Mouse (Mus musculus) CD8-positive naive resting alpha-beta T cell, adult 57 days (primary cell): ENCODE data around the gene Hoxb2. TPM values are rescaled to one million over a fixed set of nuclear protein-coding genes. Genes with fewer than 3 reads are reported as not detected.

Experiments used
- total RNA-seq: library from RNA; stranded (reverse); gene quantifications from one replicate; pipeline ENCODE4 v1.2.4, GENCODE M21; 2023

The Hoxb2 gene
- total RNA-seq = not detected

DNA sequence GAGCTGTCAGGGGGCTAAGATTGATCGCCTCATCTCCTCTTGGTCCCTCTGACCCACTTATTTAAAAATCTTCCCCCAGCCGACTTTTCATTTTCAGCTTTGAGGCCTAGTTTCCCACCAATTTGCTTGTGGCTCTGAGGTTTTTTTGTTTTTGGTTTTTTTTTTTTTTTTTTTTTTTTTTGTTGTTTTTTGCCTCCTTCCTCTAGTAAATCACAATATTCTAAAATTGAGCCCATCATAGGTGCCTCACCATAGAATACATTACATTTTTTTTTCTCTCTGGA is at the start of gene Hoxb2:
Gene Hoxb2 (plus strand): TSS at position 185 of the 284 bp plus-strand sequence.

GRCm38 (mm10) chr11:96303151-96304099 is 46.9 kb upstream of the Hoxb2 start, which contains the start of gene Hoxb5:
Hoxb5 (plus strand) TSS chr11:96303336.

DNA sequence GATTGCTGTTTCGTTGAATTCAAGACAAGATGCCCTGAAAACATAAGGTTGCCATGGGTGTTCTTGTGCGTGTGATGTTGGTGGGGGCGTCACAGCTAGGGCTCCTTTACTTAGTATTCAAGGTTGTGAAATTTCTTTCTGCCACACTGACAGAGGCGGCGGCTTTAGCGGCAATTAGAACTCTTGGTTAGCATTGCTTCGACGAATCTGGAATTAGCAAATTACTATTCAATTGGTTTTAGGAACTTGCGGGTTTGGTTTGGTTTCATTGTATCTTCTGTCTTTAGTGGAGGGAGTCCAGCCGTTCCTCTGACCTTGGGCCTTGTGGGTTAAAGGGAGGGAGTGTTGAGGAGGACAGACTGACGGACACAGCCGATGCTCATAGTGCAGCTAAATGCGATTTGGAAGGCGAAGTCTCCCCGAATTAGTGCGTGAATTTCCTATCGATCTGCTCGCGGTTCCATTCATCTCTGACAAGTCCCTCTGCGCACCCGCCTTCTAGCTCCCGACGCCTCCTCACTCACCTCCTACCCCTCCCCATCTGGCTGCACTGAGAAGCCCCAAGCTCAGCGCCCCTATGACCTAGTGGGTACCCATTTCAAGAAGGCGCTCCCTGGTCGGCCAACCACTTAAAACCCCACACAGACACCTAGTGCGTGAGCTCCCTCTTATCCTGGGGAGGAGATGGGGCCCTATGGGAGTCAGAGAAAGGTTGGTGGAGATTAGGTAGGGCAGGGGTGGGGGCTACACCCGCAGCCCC is 32.5 kb upstream of the Hoxb2 start, which contains the start of gene Hoxb4:
Gene Hoxb4 (plus strand): TSS at position 660 of the 760 bp plus-strand sequence.

DNA sequence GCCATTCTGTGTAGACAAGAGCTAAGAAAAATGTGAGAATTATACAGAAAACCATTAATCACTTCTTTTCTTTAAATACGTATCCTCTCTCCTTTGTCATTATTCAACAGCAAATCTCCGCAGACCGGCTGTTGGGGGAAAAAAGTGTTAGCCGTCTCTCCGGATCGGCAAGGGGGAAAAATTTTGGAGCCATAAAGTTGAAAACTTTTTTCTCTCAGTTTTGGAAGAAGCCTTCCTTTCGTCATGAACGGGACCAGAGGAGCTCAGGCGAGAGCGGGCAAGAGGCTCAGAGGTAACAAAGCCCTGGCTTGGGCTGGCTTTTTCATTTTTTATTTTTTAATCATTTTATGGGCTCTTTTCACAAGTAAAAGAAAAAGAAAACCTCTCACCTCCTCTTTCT is 27.2 kb upstream of the Hoxb2 start, which contains the start of gene Hoxb3:
Gene Hoxb3 (plus strand): TSS at position 173 of the 400 bp plus-strand sequence.

DNA sequence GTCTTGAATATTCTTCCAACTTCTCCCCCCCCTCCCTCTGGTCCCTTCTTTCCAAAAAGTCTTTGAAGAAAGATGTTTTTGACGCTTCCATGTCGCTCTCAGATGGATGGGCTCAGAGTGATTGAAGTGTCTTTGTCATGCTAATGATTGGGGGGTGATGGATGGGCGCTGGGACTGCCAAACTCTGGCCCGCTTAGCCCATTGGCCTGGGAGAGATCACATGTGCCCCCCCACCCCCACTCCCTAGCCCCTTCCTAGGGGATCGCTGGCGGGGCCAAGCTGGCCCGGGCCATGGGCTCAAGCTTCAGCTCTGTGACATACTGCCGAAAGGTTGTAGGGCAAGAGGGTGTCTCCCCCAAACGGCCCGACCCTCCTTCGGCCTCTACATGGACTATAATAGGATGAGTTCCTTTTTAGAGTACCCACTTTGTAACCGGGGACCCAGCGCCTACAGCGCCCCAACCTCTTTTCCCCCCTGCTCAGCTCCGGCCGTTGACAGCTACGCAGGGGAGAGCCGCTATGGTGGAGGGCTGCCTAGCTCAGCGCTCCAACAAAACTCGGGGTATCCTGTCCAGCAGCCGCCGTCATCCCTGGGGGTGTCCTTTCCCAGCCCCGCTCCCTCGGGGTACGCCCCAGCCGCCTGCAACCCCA is 15.2 kb downstream of the Hoxb2 start, which contains the start of gene Hoxb1:
Gene Hoxb1 (plus strand): TSS at position 312 of the 651 bp plus-strand sequence.

Other genes with a start within 250 kb of the Hoxb2 start
- not detected for gene Calcoco2, start 238.6 kb upstream of the Hoxb2 start, total RNA-seq
- gene Ttll6, start 216.7 kb upstream of the Hoxb2 start, total RNA-seq = not detected
- gene Hoxb13, start 156.2 kb upstream of the Hoxb2 start, total RNA-seq = not detected
- gene Hoxb9, start 79.1 kb upstream of the Hoxb2 start, total RNA-seq = not detected
- gene Hoxb8, start 68.6 kb upstream of the Hoxb2 start, total RNA-seq = not detected
- gene Hoxb7, start 63.9 kb upstream of the Hoxb2 start, total RNA-seq = not detected
- not detected for gene Hoxb6, start 58.0 kb upstream of the Hoxb2 start, total RNA-seq
- gene Hoxb5, start 47.2 kb upstream of the Hoxb2 start, total RNA-seq = not detected
- gene Hoxb4, start 32.3 kb upstream of the Hoxb2 start, total RNA-seq = 1.2 TPM
- not detected for gene Hoxb3, start 27.2 kb upstream of the Hoxb2 start, total RNA-seq
- gene Hoxb1, start 15.2 kb downstream of the Hoxb2 start, total RNA-seq = not detected
- gene Skap1, start 114.1 kb downstream of the Hoxb2 start, total RNA-seq = 378 TPM